Mouse (Mus musculus) lung, adult 2 months (tissue): ENCODE measurements around the gene Tmem178. TPM values are rescaled to one million over a fixed set of nuclear protein-coding genes. Genes with fewer than 3 reads are reported as not detected.

Source experiments
- DNase-seq: peaks from one replicate; pipeline ENCODE4 v3.0.0; 2022
- H3K4me1 ChIP-seq: fragments of 200-500 bp; 2 replicates; pipeline ENCODE4 v1.6.1; 2011; ENCODE audit warnings: low read length; ENCODE audit not compliant: control insufficient read depth, insufficient read depth
- H3K4me3 ChIP-seq: fragments of 200-500 bp; replicated peaks from 2 replicates; pipeline ENCODE3; 2011; ENCODE audit warnings: low read depth, mild to moderate bottlenecking, control low read depth, low read length; ENCODE audit errors: extremely low read depth
- CTCF ChIP-seq: fragments of 200-500 bp; IDR thresholded peaks from 2 replicates; pipeline ENCODE4 v1.5.1; 2011; ENCODE audit warnings: mild to moderate bottlenecking, low read length, control low read depth; ENCODE audit not compliant: insufficient read depth
- POLR2A ChIP-seq: fragments of 200-500 bp; IDR thresholded peaks from 2 replicates; pipeline ENCODE4 v1.6.1; 2011; ENCODE audit warnings: low read depth, mild to moderate bottlenecking, control low read depth, low read length, borderline replicate concordance; ENCODE audit errors: extremely low read depth
- WGBS: fragments of 180-500 bp; shearing (Covaris S2); methylation state at CpG from one replicate; pipeline ENCODE4 v1.1.7; 2018; 5-methylcytosine and 5-hydroxymethylcytosine counted together
- polyA plus RNA-seq: library from polyadenylated mRNA; depleted of rRNA; stranded (reverse); fragments of >200 nt; gene quantifications from 2 replicates; pipeline ENCODE4 v1.2.3, GENCODE M21; 2012

Gene Tmem178
- polyA plus RNA-seq, 1 experiment, result 18.5 TPM

DNA sequence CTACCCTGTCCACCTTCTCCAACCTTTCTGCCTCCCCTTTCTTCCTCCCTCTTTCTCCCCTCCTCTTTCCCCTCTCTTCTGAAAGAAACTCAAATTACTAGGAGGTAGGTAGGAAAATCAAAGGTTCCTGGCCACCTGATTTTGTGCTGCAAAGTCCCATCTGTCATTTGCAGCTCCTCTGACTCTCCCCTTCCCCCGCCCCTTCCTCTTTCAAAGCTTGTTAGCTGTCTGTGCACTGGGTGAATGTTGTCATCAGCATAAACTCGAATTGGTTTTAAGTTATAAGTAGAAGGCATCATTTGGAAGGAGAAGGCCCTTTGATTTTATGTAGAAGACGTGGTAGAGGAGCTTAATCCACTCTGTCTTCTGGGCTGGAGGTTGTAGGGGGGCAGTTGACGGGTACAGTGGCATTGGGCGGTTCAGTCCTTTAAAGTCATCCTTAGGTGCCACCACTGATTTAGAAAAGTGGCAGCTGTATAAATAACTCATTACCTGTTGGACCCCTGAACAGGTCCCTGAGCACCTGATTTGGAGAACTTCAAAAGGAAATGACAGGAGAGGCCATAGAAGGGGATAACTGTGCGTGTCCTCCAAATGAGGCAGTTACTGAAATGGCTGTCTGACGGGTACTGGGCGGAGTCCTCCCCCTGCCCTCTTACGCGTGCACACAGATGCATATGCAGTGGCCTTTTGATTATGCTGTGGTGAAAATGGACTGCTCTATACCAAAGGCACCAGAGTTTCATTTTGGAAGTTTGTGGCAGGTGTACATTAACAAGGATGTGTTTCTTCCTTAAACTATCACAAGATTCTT lies 11.8 kb downstream of the Tmem178 start:
- no peaks in the 10 kb centered on the region for H3K4me1 ChIP-seq
- WGBS, result 79% methylated on average over 10 of the region's 10 CpGs
- no peak for DNase-seq

DNA sequence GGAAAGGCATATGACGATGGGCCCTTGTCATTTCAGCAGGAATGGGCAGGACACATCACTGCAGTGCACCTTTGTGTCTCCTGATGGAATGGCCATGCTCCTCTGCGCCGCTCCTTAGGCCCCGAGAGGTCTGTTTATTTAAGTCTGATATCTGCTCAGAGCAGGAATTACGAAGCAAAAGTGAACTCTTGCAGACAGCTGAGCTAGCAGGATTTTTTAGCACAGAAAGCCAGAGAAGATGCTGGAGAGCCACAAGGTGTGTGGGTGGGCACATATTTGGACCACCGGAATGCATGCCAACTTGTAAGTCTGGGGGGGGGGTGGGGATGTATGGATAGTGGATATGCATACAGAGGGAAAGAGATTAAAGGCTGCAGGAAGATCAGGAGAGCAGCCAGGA lies 13.9 kb downstream of the Tmem178 start:
- DNase-seq, result no peak
- Histone ChIP-seq H3K4me1 (no peaks in the 10 kb centered on the region), H3K4me3 (no peak overlapping the region)
- TF ChIP-seq CTCF, result no peak
- TF ChIP-seq POLR2A, result no peak
- WGBS, result 60% methylated on average over 6 of the region's 6 CpGs

More for the DNA sequence above, 11.8 kb downstream of the Tmem178 start:
- TF ChIP-seq CTCF (no peak), POLR2A (no peak)
- no peak overlapping the region for H3K4me3 ChIP-seq

DNA sequence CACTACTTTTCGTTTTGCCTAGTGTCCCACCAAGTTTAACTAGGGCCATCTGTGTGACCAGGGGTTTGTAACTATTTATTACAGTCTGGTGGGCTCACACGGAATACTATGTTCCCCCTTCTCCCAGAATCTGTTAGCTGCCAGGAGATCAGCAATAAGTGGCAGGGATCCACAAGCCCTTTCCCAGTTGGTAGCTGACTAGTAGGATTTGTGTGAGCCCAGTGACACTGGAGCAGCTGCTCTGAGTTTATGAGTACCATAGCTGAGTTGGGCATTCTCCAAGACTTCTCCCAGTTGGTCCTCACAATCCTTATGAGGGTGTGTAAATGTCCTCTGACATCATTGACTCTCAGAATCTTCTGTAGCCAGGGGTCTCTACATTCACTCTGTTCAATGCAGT lies 15.4 kb downstream of the Tmem178 start:
- TF ChIP-seq CTCF, result no peak
- no peak for TF ChIP-seq POLR2A
- DNase-seq, result no peak
- Histone ChIP-seq H3K4me1 (no peaks in the 10 kb centered on the region), H3K4me3 (no peak overlapping the region)
- 80% methylated on average over 2 of the region's 2 CpGs for WGBS

DNA sequence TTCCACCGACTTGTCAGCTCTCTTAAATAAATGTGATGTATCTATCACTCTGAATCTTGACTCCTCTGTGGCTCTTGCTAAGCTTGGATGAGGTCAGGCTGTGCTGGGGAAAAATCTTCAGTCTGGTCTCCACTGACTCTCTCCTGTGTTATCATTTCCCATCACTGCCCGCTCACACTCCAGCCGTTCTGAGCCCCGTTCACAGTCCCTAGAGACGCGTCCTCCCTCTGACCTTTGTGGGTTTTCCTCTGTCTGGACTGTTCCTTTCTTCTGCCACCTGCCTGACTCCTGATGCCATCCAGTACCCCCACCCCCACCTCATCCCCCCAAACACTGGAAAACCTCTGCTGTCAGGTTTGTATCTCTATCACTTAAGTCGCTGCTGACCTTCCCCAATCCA lies 23.0 kb downstream of the Tmem178 start:
- TF ChIP-seq POLR2A (no peak), CTCF (no peak)
- 73% methylated on average over 7 of the region's 7 CpGs for WGBS
- no peak for DNase-seq
- H3K4me3 ChIP-seq, result no peak overlapping the region
- H3K4me1 ChIP-seq, result no peaks in the 10 kb centered on the region

DNA sequence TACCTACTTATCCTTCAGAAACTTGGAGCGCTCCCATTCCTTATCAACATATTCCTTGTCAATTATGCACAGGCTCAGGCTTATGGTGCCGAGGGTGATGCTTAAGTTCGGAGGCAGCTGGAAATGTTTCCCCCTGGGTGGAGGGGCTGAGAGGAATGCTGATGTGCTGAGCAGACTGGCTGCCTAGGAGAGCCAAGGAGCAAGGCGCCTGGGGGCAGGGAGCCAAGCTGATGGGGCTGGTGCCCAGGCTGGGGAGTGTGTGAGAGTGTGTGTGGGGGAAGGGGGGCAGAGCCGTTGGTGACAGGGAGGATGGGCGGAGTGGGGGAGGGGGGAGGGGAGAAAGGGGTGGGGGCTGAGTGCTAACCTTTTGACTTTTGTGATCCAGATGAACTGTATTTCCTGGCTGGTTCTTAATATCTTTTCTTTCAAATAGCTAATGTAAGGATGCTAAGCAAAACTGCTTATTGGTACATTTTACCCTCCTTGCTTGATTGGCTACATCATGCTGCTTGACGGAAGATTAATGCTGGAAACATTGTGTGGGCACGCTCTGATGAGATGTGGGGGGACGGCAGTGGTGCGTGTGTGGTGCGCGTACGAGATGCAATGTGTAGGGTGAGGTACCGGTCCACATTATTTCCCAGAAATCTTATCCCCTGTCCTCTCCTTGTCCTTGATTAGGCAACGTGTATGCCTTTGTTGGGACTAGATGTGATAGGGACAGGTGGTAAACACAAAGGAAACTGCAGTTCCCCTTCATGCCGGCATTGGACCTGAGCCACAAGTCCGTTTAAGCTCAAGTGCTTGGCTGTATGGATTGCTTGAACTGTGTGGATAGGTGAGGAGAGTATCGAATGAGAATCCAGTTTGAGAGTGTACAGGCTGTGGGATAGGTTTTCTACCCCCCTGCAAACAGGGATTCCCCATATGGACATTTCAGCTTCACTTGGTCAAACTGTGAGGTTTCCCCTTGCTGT lies 25.5 kb downstream of the Tmem178 start:
- H3K4me1 ChIP-seq, result no peaks in the 10 kb centered on the region
- WGBS, result 65% methylated on average over 18 of the region's 18 CpGs
- TF ChIP-seq POLR2A (no peak), CTCF (no peak)
- no peak for DNase-seq
- no peak overlapping the region for H3K4me3 ChIP-seq

DNA sequence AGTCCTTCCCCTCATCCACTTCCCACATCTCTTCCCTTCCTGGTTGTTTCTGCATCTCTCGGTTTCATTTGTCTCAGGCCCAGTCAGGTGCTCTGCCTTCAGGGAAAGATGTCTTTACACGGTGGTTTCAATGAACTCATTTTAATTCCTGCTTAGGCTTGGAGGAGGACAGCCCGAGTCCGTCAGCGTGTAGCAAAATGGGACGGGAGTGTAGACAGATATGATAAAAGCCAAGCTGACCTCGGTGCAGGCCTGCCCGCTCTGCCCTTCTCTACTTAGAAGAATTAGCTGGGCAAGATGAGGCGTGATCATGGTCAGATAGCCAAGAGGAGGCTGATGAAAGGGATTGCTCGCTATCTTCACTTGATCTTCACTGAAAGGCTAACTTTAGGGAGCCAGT lies 26.3 kb downstream of the Tmem178 start:
- no peak for DNase-seq
- WGBS, result 66% methylated on average over 10 of the region's 10 CpGs
- no peak for TF ChIP-seq CTCF
- TF ChIP-seq POLR2A, result no peak
- Histone ChIP-seq H3K4me1 (no peaks in the 10 kb centered on the region), H3K4me3 (no peak overlapping the region)

DNA sequence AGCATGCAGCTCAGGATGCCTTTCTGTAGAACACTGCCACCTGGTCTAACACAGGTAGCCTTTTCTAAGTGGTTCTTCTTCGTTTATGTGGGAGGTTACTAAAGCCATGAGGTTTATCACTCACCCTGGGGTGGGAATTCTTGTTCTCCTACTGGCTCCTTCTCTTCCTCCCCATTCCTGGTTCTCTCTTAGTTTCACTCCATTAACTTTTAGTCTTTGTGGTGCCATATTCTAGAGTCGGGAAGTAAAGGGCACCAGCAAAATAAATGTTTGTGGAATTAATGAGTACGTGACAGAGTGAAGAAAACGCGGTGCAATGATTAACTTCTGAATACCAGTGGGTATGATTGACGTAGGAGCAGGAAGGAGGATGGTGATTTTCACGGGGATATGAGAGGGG lies 28.5 kb downstream of the Tmem178 start:
- no peaks in the 10 kb centered on the region for H3K4me1 ChIP-seq
- no peak for TF ChIP-seq CTCF
- WGBS, result 74% methylated on average over 7 of the region's 7 CpGs
- H3K4me3 ChIP-seq, result no peak overlapping the region
- DNase-seq, result no peak

DNA sequence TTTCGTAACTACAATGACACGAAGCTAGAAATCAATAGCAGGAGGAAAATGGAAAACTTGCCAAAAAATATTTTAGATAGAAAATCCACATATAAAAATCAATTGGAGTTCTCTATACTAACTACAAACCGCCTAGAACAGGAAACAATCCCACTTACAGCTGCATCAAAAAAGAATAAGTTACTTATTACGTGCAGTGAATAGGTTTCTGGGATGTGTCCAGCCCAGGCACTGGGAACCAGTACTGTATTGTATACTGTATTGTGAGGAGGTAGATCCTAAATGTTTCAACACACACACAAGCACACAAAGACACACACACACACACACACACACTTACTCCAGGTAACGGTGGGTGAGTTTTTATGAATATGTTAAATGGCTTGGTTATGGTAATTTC lies 32.8 kb downstream of the Tmem178 start:
- TF ChIP-seq CTCF (no peak), POLR2A (no peak)
- no peak overlapping the region for H3K4me3 ChIP-seq
- 65% methylated on average over 5 of the region's 5 CpGs for WGBS
- H3K4me1 ChIP-seq, result no peaks in the 10 kb centered on the region
- no peak for DNase-seq

DNA sequence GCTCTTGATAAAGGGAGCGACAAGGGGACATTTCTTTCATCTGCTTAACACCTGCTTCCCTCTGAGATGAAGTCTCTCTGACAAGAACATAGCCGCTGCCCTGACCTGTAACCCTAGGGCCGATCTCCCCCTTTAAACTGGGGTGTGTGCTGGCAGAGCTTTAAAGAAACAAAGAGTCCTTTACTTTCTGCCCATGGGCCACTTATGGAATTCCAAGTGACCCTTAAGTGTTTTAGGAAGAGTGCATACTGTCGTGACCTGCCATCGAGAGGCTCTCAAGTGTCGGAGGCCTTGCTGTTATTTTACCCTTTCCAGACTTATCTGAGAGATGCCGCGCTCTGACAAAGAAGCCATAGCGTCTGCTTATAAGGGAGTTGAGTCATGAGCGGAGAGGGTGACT lies 35.7 kb downstream of the Tmem178 start:
- TF ChIP-seq CTCF (no peak), POLR2A (no peak)
- Histone ChIP-seq H3K4me1 (no peaks in the 10 kb centered on the region), H3K4me3 (no peak overlapping the region)
- DNase-seq, result peak; percentile 36
- 67% methylated on average over 10 of the region's 10 CpGs for WGBS
